ENCODE assay signal across 4 mouse cellular contexts in the genomic region with DNA sequence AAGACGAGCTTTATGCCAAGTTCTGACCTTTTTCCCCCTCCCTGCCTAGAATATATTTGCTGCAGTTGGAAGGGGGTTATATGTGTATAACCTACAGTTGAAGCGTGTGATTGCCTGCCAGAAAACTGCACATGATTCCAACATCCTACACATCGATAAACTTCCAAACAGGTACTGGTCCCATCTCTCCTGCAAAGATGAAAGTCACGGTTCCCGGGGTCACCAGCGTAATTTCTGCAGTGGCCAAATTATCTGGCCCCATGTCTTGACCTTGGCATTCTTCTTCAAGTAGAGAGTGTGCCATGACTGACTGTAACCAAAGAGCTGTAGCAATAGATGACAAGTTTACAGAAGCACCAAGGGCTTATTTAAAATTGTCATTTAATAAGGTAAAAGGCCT.
"Had no signal": no experiment of that assay in that cellular context is flagged by ENCODE, and none has a peak within 500 bp of the region (broad histone marks: within the 10 kb centered on the region; RNA-seq: fewer than 3 reads in every experiment).

No protein-coding gene starts in this region.

- H3K9me3 ChIP-seq: midbrain, embryonic 12.5 days had no signal

- H3K4me2 ChIP-seq: lung, embryonic 14.5 days; midbrain, embryonic 12.5 days had no signal

- H3K9ac ChIP-seq: liver, embryonic 14.5 days; lung, embryonic 14.5 days had no signal

- H3K4me3 ChIP-seq: midbrain, embryonic 12.5 days; myocyte had no signal

- H3K27ac ChIP-seq: liver, embryonic 14.5 days; midbrain, embryonic 12.5 days had no signal
